Mouse (Mus musculus): ENCODE results near the gene Ugt2a1. TPM values are rescaled to one million over a fixed set of nuclear protein-coding genes. Genes with fewer than 3 reads are reported as not detected.
"Not testable (repeated sequence)": the region's sequence is repeated elsewhere in the genome, so short reads cannot be mapped to it uniquely, and the experiment has no call there.

The Ugt2a1 gene
- not detected in 2 replicates for polyA plus RNA-seq (2015; fragmentation: Nextera tagmentation; extraction: Ambion mirVana)

- WGBS, result 86% methylated on average over 1 of the region's 1 CpGs
- ATAC-seq (ENCODE audit: low FRiP score, low read depth), result no peak
Measured at GRCm38 (mm10) chr5:87490771-87491170, at the start of gene Ugt2a1. Gene Ugt2a1 (minus strand): TSS chr5:87490871.

GRCm38 (mm10) chr5:87538111-87538510, 47.4 kb upstream of the Ugt2a1 start, which contains the start of gene Sult1b1:
Gene Sult1b1 (minus strand): TSS chr5:87538195.
- Histone ChIP-seq H3K4me3 (no peak within 1 kb of the TSS), H3K4me1 (replicated peaks) (no peaks in the 10 kb centered on the region), H3K9me3 (no peaks in the 10 kb centered on the region), H3K9ac (no peak within 1 kb of the TSS), H3K27ac (replicated peaks) (no peak within 1 kb of the TSS), H3K36me3 (no peaks in the 10 kb centered on the region), H3K4me2 (no peak within 1 kb of the TSS), H3K27me3 (no peaks in the 10 kb centered on the region)
- WGBS, result 97% methylated on average over 2 of the region's 2 CpGs
- no peak for ATAC-seq (ENCODE audit: low FRiP score, low read depth)

More at GRCm38 (mm10) chr5:87490771-87491170, at the start of gene Ugt2a1:
- no peaks in the 10 kb centered on the region for H3K36me3 ChIP-seq
- no peaks in the 10 kb centered on the region for H3K4me1 ChIP-seq (replicated peaks)
- H3K9me3 ChIP-seq, result no peaks in the 10 kb centered on the region
- H3K9ac ChIP-seq, result no peak within 1 kb of the TSS
- no peaks in the 10 kb centered on the region for H3K27me3 ChIP-seq
- H3K27ac ChIP-seq (replicated peaks), result no peak within 1 kb of the TSS
- H3K4me3 ChIP-seq, result no peak within 1 kb of the TSS
- H3K4me2 ChIP-seq, result no peak within 1 kb of the TSS

GRCm38 (mm10) chr5:87535994-87536644, 45.4 kb upstream of the Ugt2a1 start:
- Histone ChIP-seq H3K4me2 (no peak overlapping the region), H3K9me3 (no peaks in the 10 kb centered on the region), H3K9ac (no peak overlapping the region), H3K4me1 (replicated peaks) (no peaks in the 10 kb centered on the region), H3K27ac (replicated peaks) (no peak overlapping the region), H3K27me3 (no peaks in the 10 kb centered on the region), H3K4me3 (no peak overlapping the region), H3K36me3 (no peaks in the 10 kb centered on the region)
- no peak for ATAC-seq (ENCODE audit: low FRiP score, low read depth)
- whole genome bisulfite sequencing, result 58% methylated on average over 4 of the region's 4 CpGs

GRCm38 (mm10) chr5:87532288-87532687, 41.6 kb upstream of the Ugt2a1 start:
- no peak for ATAC-seq (ENCODE audit: low FRiP score, low read depth)
- H3K4me1 ChIP-seq (replicated peaks), result no peaks in the 10 kb centered on the region
- H3K27ac ChIP-seq (replicated peaks), result no peak overlapping the region
- no peak overlapping the region for H3K4me2 ChIP-seq
- no peaks in the 10 kb centered on the region for H3K36me3 ChIP-seq
- no peaks in the 10 kb centered on the region for H3K27me3 ChIP-seq
- WGBS, result 80% methylated on average over 2 of the region's 2 CpGs
- H3K4me3 ChIP-seq, result no peak overlapping the region
- no peak overlapping the region for H3K9ac ChIP-seq
- no peaks in the 10 kb centered on the region for H3K9me3 ChIP-seq

- not testable (repeated sequence) for H3K27ac ChIP-seq (replicated peaks); H3K4me1 ChIP-seq (replicated peaks); ATAC-seq (ENCODE audit: low FRiP score, low read depth); H3K36me3 ChIP-seq; H3K27me3 ChIP-seq; H3K4me3 ChIP-seq; H3K9me3 ChIP-seq; H3K9ac ChIP-seq; H3K4me2 ChIP-seq
- 89% methylated on average over 2 of the region's 2 CpGs for WGBS
Measured at GRCm38 (mm10) chr5:87523561-87523960, 32.9 kb upstream of the Ugt2a1 start.

- WGBS, result 71% methylated on average over 4 of the region's 4 CpGs
- Histone ChIP-seq H3K36me3 (no peaks in the 10 kb centered on the region), H3K4me1 (replicated peaks) (no peaks in the 10 kb centered on the region), H3K27me3 (no peaks in the 10 kb centered on the region), H3K4me3 (no peak overlapping the region), H3K9ac (no peak overlapping the region), H3K4me2 (no peak overlapping the region), H3K9me3 (no peaks in the 10 kb centered on the region), H3K27ac (replicated peaks) (no peak overlapping the region)
- no peak for ATAC-seq (ENCODE audit: low FRiP score, low read depth)
Measured at GRCm38 (mm10) chr5:87505776-87506458, 15.2 kb upstream of the Ugt2a1 start.

GRCm38 (mm10) chr5:87502687-87503086, 12.0 kb upstream of the Ugt2a1 start:
- H3K9me3 ChIP-seq, result no peaks in the 10 kb centered on the region
- WGBS, result 71% methylated on average over 1 of the region's 1 CpGs
- H3K4me2 ChIP-seq, result no peak overlapping the region
- no peaks in the 10 kb centered on the region for H3K36me3 ChIP-seq
- H3K4me3 ChIP-seq, result no peak overlapping the region
- no peaks in the 10 kb centered on the region for H3K27me3 ChIP-seq
- no peak overlapping the region for H3K27ac ChIP-seq (replicated peaks)
- H3K4me1 ChIP-seq (replicated peaks), result no peaks in the 10 kb centered on the region
- ATAC-seq (ENCODE audit: low FRiP score, low read depth), result no peak
- H3K9ac ChIP-seq, result no peak overlapping the region

- Histone ChIP-seq H3K9ac (no peak overlapping the region), H3K4me1 (replicated peaks) (no peaks in the 10 kb centered on the region), H3K9me3 (no peaks in the 10 kb centered on the region), H3K4me3 (no peak overlapping the region), H3K27ac (replicated peaks) (no peak overlapping the region), H3K36me3 (no peaks in the 10 kb centered on the region), H3K4me2 (no peak overlapping the region), H3K27me3 (no peaks in the 10 kb centered on the region)
- ATAC-seq (ENCODE audit: low FRiP score, low read depth), result no peak
Measured at GRCm38 (mm10) chr5:87499341-87499740, 8.7 kb upstream of the Ugt2a1 start.

- Histone ChIP-seq H3K9ac (no peak overlapping the region), H3K4me1 (replicated peaks) (no peaks in the 10 kb centered on the region), H3K27ac (replicated peaks) (no peak overlapping the region), H3K27me3 (no peaks in the 10 kb centered on the region), H3K4me3 (no peak overlapping the region), H3K9me3 (no peaks in the 10 kb centered on the region), H3K4me2 (no peak overlapping the region), H3K36me3 (no peaks in the 10 kb centered on the region)
- ATAC-seq (ENCODE audit: low FRiP score, low read depth), result no peak
Measured at GRCm38 (mm10) chr5:87498936-87499335, 8.3 kb upstream of the Ugt2a1 start.

- not testable (repeated sequence) for H3K4me1 ChIP-seq (replicated peaks); H3K27ac ChIP-seq (replicated peaks)
Measured at GRCm38 (mm10) chr5:87486706-87487105, 4.0 kb downstream of the Ugt2a1 start, which contains the start of gene Gm43638. Gene Gm43638 (minus strand): TSS chr5:87486806.

GRCm38 (mm10) chr5:87482160-87482559, 8.5 kb downstream of the Ugt2a1 start, which contains the start of gene Ugt2a2:
Gene Ugt2a2 (minus strand): TSS chr5:87482260.
- no peak within 1 kb of the TSS for H3K4me2 ChIP-seq
- WGBS, result 86% methylated on average over 5 of the region's 5 CpGs
- H3K9ac ChIP-seq, result no peak within 1 kb of the TSS
- H3K36me3 ChIP-seq, result no peaks in the 10 kb centered on the region
- H3K4me3 ChIP-seq, result no peak within 1 kb of the TSS
- H3K27me3 ChIP-seq, result no peaks in the 10 kb centered on the region
- ATAC-seq (ENCODE audit: low FRiP score, low read depth), result no peak
- H3K4me1 ChIP-seq (replicated peaks), result no peaks in the 10 kb centered on the region
- no peaks in the 10 kb centered on the region for H3K9me3 ChIP-seq
- H3K27ac ChIP-seq (replicated peaks), result no peak within 1 kb of the TSS

More at GRCm38 (mm10) chr5:87486706-87487105, 4.0 kb downstream of the Ugt2a1 start, which contains the start of gene Gm43638:
- not testable (repeated sequence) for H3K27me3 ChIP-seq; H3K36me3 ChIP-seq; ATAC-seq (ENCODE audit: low FRiP score, low read depth); H3K9me3 ChIP-seq; H3K9ac ChIP-seq; H3K4me3 ChIP-seq; H3K4me2 ChIP-seq
- WGBS, result 94% methylated on average over 1 of the region's 1 CpGs

- H3K36me3 ChIP-seq, result no peaks in the 10 kb centered on the region
- H3K4me1 ChIP-seq (replicated peaks), result no peaks in the 10 kb centered on the region
- ATAC-seq (ENCODE audit: low FRiP score, low read depth), result no peak
- H3K27me3 ChIP-seq, result no peaks in the 10 kb centered on the region
- H3K27ac ChIP-seq (replicated peaks), result no peak overlapping the region
- H3K4me2 ChIP-seq, result no peak overlapping the region
- no peaks in the 10 kb centered on the region for H3K9me3 ChIP-seq
- H3K4me3 ChIP-seq, result no peak overlapping the region
- no peak overlapping the region for H3K9ac ChIP-seq
- WGBS, result 30% methylated on average over 1 of the region's 1 CpGs
Measured at GRCm38 (mm10) chr5:87458810-87459209, 31.9 kb downstream of the Ugt2a1 start.
